Mouse (Mus musculus): ENCODE results near the gene Samd8.

Samd8 gene

DNA sequence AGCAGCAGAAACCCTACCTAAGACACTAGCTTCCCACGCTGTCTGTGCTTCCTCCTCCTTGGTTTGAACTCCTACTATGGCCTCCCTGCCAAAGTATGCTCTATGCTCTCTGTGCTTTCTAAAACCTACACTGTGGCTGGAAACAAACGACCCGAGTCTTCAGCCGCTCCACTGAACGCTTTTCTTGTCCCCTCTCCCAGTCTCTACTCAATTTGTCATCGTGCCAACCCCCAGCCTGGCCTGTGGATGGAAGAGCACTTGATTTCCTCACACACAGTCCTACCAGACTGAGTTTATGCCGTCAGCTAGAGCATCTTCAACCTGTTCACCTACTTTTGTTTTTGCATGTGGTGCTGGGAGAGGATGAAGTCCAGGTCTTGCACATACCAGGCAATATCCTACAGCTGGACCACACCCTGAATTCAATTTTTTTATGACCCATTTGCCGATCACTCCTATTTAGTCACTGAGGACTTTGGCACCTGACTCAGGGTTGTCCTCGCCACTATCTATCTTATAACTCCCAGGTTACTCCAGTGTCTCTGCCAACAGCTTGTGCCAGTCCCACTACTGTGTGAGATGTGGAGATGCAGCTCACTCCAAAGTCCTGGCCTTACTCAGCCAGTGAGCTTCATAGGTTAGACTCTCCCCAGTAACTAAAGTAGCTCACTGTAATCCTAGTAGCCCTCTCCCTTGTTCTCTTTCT lies 75.6 kb downstream of the Samd8 start:
- WGBS: 64% methylated on average over 9 of the region's 9 CpGs

DNA sequence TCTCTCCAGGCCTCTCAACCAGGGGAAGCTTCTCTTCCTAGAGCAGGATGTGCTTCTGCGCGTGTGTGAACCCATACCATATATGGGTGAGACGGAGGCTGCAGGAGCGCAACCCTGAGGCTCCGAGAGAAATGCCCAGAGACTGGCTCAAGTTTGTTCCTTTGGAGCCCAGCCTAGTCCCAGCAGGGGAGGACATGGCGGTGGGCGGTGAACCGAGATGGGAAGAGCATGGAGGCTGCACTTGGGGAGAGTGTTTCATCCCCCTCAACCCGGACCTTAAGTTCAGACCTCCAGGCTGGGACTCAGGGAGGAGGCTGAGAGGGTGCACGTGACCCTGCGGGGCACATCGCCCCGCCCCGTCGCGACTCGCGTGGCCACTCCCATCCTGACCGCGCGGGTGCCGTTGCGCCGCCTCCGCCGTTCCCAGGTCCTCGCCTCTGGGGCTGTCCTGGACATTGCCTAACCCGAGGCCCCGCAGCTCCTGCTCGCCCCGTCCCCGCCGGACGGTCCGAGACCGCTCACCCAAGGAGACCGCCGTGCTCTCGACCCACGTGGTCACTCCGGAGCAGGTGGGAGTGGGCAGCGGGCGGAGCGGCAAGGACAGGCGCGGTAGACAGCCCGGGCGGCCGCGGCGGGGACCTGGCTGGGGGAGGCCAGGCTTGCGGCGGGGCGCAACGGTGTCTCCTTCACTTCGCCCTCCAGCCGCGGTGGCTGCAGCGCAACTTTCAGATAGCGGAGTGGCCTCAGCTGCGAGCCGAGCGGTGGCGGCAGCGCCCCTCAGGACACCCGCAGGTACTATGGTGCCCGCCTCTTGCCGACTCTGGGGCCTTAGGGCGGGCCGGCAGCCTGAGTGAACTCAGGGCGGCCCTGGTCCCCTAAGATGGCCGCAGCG lies 80.8 kb downstream of the Samd8 start:
- WGBS: under 1% methylated on average over 73 of the region's 73 CpGs

DNA sequence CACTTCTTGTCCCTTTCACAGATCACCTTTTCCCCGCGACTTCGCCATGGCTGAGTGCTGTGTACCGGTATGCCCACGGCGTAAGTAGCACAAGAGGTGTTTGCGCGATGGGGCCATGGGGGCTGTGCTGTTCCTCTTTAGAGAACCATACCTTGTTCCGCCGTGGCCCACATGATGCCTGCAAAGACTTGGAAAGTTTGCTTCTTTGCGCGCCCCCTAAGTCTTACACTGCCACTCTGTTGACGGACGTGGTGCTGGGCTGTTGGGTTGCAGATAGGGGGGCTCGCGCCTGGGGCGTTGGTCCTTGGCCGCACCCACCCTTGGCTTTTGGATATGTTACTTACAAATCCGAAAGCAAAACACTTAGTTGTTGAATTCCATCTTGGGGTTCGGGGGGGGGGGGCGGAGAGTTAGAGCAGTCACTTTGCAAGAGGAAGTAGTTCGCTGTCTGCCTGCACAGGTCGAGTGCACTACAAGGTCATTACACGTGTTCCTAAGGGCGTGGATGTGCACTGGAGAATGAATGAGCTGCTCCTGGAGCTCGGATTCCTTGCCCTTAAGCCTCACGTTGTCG lies 81.6 kb downstream of the Samd8 start:
- WGBS: under 1% methylated on average over 28 of the region's 28 CpGs

GRCm38 (mm10) chr14:21838336-21839017 lies 88.1 kb downstream of the Samd8 start:
- 60% methylated on average over 8 of the region's 8 CpGs for WGBS

GRCm38 (mm10) chr14:21841819-21842592 lies 91.7 kb downstream of the Samd8 start:
- WGBS: 61% methylated on average over 5 of the region's 5 CpGs

GRCm38 (mm10) chr14:21843263-21843662 lies 92.9 kb downstream of the Samd8 start:
- 66% methylated on average over 6 of the region's 6 CpGs for whole genome bisulfite sequencing

- 34% methylated on average over 10 of the region's 10 CpGs for WGBS
Observed at GRCm38 (mm10) chr14:21846827-21847380, 96.6 kb downstream of the Samd8 start.

GRCm38 (mm10) chr14:21847381-21848165 lies 97.2 kb downstream of the Samd8 start:
- under 1% methylated on average over 50 of the region's 50 CpGs for WGBS
